Mouse (Mus musculus) brain, adult 2 months (tissue): ENCODE results near the gene Wdr26.

Experiments used
- DNase-seq: peaks from one replicate; pipeline ENCODE4 v3.0.0; 2011; ENCODE audit warnings: low read depth, low spot score

The Wdr26 gene

DNA sequence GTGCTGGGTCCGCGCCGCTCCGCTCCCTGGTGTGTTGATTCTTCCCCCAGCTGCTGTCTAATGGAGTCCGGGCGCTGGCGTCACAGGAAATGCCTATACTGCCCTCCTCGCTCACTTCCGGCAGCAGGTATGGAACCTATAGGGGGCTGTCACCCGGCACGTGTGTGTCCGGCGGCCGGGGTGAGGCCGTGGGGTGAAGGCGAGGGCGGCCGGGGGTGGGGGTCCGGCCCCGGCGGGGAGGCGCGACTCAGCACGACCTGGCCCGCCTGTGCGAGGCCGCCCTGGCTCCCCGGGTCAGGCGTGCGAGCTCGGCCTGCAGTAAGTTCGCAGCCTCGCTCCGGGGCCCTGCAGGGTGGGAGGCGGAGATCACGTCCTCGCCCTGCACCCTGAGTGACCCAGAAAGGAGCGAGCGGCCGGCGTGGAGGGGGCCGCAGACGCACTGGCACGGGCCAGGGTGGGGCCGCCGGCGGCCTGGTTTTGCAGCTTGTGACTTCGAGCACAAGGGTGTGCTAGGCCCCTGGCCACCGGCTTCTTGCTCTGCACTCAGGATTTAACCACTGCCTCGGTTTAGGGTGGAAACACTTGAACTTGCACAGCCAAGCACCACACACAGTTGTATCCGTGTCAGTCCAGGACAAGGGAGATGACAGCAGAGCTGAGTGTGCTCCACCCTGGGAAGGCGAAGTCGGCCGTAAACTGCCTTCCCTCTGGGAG, at the start of gene Wdr26:
Wdr26 (minus strand) TSS at position 82 of the 714 bp plus-strand sequence.
- DNase-seq: peak; percentile 95

DNA sequence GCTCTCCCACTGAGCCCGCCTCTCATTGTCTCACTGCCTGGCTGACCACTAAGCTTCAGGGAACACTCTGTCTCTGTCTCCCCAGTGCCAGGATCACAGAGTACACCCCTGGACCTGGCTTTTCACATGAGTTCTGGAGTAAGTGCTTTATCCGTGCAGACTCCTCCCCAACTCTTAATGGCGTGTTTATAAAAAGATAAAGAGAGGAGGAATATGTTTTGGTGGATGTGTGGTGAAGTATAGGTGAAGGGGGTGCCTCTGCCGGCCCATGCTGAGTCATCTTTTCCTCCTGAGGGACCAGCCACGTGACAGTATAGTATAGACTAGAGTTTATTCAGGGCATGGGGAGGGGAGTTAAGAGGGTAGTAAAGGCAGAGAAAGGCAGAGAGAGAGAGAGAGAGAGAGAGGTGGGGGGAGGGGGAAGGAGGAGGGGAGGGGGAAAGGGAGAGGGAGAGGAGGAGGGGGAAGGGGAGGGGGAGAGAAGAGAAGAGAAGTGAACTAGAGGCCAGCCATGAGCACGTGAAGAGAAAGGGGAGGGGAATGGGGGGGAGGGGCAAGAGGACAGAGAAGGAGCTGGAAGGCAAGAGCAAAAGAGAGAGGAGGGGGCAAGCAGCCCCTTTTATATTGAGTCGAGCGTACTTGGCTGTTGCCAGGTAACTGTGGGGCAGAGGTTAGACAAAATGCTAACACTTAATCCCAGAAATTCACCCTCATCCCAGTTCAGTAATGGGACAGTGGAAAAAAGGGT, 49.3 kb upstream of the Wdr26 start:
- no peak for DNase-seq

DNA sequence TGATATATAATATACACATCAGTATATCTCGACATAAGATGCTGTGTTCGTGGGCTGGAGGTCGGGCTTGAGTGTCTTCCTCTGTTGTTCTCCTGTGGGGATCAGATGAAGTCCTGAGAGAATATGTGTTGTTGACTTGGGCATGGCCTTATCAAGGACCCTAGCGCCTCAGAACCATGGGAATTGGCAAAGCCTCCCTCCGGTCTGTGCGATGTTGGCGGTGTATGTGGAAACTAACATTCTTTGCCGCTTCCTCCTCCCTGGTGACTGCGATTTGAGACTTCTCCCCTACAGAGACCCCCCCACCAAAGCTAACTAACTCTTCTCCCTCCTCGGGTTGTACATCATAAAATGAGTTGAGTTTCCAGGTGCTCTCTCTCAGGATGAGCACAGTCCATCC, 48.6 kb upstream of the Wdr26 start:
- no peak for DNase-seq

DNA sequence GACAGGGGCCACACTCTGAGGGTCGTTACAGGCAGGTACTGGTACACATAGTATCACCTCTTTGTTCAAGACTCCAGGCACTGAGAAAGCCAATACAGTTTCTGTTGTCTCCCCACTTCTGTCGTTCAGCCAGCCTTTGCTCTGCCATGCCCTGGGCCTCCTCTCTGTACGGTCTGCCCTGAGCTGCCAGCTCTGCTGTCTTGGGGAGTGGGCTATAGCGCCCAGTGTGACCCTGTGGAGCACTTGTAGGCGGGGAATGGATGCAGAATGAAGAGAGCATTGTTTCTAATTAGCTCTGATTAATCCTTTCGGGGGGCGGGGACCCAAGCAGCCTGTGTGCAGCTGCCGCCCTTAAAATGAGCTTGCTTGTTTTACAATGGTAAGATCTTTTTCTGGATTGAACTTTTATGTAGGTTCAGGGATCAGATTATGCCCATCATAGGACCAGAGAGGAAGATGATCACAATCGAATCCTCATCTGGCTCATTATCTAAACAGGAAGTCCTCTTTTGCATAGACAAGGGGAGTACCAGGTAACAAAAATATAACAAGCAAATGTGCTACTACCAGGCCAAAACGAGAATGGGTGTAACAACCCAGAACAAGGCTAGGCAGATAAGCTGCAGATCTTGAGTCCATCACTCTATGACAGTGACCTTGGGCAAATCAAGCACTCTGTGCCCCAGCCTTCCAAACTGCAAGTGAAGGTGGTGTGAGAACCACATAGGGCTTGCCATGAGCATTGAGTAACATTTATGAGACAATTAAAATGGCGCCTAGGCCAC, 48.0 kb upstream of the Wdr26 start:
- no peak for DNase-seq

DNA sequence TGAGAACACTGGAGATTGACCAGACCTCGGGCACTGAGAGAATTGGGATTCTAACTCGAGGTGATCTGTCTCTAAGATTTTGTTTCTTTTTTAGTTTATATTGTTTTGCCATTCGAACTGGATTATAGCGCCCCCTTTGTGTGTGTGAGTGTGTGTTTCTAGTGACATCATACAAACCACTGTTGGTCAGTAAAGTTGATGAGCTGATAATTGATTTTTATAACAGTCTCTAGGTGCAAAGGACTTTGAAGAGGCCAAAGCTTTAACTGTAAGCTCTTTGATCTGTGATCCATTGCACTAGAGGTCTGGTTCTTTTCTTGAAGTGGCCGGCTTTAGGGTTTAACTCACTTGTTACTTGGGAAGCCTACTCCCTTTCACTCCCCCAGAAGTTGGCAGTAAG, 47.3 kb upstream of the Wdr26 start:
- no peak for DNase-seq

DNA sequence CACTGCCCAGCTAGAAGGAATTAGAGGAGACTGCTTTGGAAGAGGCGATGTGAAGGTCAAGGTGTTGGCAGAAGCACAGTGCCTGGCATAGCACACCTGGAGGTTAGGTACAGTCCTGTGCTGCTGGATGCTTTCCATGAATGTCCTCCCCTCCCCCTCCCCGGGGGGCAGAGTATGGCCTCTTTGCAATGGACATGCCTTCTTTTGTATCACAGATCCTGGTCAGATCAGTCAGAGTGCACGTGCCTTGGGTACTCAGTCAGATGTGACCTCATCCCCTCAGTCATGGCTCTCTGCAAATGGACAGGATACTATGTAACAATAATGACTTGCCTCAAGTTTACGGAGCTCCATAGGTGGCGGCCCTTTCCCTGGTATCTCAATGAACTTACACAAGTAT, 46.8 kb upstream of the Wdr26 start:
- no peak for DNase-seq

DNA sequence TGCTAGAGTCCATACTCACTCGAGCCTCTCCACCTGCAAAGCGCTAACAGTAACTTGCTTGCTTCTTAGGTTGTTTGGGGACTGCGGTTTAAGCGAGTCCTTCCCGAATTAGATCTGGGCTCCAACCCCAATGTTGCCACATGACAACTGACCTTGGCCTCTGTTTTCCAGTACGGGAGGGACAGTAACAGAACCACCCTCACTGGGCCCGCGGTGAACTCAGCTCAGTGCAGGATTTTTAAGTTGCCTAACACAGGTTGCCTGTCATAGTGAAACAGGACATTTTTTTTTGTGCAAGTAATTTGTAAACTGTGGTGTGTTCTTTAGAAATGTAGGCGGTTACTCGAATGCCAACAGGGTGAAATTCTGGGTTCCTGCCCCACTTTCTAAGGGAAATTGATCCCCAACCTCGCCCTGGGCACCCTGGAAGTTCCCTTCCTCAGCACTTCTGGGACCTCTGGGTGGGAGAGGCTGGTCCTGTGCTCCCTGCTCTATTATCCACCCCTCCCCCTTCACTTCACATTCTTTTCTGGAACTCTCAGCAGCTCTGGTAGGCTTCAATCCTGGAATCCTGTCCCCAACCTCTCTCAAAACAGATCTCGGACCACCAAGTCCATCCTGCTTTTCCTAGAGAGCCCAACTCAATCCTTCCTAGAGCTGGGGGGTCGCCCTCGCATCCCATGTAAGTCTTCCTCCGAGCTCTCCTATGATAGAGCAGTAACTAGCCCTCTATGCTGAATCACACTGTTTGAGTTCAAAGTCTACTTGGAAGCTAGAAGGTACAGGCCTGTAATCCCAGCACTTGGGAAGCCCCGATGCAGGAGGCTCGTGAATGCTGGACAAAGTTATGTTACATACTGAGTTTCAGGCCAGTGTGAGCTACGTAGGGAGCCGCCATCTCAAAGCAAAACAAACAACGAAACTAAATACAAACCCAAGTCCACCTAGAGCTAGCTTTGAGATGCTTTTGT, 46.1 kb upstream of the Wdr26 start:
- peak; percentile 9 for DNase-seq

DNA sequence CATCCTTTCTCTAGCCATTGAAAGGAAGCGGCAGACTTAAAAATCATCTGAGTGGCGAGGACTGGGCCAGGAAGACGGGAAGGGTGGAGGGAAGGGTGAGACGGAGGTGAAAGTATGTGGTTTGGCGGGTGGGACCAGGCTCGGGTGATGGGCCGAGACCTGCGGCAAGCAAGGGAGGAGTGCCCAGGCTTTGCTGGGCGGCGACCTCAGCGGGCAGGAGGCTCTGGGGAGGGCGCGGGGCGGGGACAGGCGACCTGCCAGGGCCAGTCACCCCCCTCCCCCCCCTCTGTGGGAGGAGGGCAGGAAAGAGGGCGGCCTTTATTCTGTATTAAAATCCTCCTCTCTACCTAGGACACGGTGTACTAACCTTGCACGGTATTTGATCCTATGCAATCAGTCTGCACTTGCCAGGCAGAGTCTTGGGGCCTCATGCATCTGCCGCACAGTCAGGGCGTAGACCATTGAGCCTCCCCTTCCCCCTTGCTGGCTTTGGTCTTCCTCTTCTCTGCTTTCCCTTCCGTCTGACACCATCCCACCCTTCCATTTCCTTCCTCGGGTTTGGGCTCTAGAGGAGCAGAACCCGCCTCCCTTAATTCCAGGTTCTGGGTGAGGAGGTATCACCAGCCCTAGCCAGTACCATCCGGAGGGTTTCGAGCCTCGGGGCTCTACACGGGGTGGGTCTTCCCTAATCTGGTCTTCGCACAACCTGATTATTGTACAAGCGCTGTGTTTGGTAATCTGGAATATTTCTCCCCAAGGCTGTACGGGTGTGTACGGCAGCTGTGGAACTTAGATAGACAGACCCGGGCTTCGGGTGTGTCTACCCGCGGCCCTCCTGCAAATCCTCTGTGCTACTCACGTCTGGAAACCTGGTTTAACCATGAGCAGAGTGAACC, 45.1 kb upstream of the Wdr26 start:
- DNase-seq: peak; percentile 26

DNA sequence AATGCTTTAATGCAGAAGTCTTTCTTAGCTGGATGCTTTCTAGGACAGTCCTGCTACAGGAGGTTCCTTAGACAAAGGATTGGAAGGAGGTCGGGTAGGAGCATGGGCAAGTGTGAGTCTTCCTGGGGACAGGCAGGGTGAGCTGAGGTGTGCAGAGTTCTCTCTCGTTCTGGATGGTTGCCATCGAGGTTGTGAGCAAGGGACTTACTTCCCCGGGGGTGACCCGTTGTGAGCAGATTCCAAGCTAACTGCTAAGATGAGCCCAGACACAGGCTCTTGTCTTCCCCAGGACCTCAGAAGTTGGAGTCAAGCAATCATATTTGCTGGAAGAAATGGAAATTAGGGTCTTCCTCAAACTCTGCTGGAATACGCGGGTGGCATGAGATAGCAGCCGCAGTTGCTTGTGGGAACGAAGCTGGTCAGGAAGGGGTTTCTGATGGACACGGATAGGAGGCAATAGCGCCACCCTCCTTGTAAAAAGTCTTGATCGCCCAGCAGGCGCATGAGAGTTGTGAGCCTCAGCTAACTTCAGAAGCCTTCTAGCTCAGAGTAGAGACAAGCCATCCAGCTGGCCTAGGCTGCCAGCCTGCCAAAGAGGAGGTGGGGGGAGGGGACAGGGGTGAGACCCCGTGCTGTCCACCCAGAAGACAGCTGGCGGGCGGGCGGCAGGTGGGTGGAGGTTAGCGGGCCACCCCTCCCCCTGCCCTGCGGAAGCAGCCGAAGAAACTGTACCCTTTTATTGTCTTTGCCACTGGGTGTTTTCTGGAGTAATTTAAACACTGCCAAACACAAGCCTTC, 44.3 kb upstream of the Wdr26 start:
- DNase-seq: peak; percentile 59

DNA sequence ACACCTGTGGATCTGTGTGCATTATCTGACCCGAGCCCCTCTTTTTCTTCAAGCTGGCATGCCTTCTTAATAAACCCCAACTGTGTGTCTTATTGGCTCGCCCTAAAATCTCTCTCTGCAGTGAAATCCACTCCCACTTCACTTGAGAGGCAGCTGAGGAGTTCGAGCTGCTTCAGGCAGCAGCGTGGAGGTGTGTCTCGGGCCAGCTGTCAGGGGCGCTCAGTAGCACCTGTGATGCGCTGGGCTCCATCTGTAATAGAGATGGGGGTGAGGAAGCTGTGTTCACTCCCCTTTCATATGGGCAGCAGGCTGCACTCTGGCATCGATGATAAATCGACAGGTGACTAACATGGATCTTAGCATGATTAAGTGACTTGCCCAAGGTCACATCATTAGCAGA, 43.6 kb upstream of the Wdr26 start:
- no peak for DNase-seq

DNA sequence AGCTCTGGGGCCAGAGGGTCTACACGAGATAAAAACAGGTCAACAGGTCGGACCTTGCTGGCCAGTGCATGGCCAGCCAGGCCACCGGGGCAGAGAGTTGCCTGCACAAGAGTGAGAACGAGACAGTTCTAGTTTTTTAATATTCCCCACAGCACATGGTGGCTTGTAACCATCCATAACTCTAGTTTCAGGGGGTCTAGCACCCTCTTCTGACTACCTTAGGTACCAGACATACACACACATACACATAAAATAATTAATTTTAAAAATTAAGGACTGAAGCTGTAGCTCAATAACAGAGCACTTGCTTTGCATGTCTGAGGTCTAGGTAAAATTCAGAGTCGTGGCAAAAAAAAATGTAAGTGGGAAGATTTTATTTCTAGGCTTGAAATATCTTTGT, 39.8 kb upstream of the Wdr26 start:
- DNase-seq: no peak

DNA sequence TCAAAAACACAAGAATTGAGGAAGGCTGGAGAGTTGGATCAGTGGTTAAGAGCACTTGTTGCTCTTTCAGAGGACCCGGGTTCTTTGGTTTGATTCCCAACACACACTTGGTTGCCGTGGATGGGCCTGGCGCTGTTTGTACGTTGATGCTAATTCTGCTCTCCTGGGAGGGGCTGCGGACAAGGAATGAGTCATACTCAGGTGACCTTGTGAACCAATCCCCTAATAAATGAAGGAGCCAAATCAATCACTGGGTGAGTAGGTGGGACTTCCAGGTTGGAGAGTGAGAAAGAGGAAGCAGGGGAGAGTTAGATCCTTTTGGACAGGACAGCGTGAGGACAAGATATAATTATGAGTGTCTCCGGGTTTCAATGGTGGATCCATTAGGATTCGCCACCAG, 39.2 kb upstream of the Wdr26 start:
- DNase-seq: no peak

DNA sequence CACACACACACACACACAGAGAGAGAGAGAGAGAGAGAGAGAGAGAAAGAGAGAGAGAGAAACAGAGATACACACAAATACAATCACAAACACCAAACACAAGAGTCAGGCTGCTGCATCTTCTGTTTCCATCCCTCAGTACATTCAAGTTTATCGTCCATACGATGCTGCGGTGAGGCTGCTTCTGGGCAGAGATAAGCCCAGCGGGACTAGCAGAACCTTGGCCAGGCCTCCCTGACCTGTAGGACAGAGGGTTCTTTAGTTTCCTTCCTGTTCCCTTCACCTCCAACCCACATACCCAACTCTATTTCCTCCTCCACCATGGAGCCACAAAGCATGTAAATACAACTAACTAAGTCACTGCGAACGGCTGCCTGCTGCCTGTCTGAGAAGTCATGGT, 37.7 kb upstream of the Wdr26 start:
- no peak for DNase-seq

DNA sequence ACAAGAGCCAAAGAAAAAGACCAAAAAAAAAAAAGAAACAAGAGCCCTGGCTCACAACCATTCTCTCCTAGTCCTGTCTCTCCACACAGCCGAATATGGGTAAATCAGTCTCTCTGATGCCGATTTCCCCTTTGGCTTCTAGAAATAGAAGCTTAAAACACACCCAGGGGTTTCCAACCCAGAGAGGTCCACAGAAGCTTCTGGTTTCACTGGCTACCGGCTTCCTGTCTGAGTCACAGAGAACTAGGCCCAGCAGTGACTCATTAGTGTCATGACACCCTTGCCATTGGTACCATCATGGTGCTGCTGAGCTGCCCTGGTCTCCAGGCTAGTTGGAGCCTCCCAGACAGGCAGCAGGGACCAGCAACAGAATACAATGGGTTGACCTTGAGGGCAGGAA, 35.4 kb upstream of the Wdr26 start:
- peak; percentile 42 for DNase-seq

DNA sequence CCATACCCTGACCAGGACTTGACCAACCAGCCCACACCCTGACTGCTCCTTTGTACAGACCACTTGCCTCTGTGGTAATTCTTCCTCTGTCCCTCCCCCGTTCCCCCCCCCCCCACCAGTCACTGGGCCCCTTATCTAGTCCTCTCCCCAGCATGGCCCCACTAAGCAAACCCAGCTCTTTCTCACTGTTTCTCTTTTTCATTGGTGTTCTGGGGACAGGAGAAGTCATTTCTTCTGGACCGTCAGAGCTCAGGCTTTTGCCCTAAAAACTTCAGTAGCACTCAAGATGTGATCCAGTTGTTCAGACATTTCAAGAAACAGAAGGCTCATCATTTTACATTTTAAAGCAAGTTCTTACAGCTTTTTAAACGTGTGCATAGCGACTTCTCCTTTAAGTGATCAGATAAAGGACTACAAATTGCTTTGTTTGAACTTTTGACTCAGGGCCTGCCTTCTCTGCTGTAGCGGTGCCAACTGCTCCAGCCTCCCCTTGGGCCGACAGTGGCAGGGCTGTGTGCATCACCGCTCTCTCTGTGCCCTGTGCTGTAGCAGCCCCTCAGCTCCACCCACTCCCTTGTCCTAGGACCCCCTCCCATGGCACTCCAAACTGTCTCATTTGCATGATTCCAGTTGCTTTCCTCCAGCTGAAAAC, 34.8 kb upstream of the Wdr26 start:
- DNase-seq: no peak

DNA sequence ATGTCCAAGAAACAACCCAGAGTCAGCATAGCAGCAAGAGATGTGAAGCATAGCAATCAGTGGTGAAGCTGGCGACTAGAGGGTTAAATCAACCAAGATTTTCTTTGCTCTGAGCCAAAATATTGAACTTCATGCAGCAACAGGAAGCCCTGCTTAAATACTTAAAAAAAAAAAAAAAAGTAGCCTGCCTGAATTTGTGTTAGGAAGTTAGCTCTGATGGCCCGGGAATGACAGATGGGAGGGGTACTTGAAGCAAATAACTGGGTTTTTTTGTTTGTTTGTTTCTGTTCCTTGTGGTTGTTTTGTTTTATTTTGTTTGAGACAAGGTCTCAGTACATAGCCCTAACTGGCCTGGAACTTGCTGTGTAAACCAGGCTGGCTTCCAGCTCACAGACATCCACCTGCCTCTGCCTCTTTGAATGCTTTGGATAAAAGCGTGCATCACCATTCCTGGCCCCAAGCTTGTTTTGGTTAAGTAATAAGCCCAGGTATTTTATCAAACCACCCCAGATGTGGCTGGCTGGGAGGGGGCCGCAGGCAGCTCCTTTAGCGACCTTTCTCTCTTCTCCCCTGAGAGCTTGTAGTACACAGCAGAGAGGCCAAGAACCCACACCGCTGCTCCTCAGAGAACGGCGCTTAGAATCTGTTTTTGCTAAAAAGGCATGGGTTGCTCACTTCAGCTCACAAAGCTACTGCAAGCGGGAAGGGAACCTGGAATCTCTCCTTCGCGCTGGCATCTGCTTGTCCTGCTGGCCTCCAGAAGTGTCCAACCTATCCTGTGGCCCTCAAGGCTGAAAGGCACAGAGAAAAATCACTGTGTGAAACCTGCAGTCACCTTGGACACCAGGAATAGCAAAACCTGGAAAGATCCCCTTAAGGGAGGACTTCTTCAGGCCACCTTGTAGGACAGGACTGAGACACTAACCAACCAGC, 34.0 kb upstream of the Wdr26 start:
- no peak for DNase-seq

DNA sequence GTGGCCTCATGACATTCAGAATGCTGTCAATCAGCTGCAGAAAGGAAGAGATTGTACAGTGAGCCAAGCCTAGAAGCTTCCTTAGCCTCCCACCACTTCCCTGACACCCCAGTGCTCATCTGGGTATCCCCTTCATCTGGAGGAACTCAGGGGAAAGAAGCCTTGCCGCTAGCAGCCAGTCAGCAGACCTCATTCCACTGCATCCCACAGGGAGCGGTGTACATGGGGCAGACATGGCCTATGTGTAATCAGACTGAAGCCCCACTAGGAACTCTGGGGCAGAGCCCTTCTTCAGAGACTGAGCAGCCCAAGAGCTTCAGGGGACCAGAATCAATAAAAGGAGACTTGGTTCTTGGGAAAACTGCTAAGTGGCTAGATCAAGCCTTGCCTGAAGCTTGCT, 33.3 kb upstream of the Wdr26 start:
- DNase-seq: no peak

DNA sequence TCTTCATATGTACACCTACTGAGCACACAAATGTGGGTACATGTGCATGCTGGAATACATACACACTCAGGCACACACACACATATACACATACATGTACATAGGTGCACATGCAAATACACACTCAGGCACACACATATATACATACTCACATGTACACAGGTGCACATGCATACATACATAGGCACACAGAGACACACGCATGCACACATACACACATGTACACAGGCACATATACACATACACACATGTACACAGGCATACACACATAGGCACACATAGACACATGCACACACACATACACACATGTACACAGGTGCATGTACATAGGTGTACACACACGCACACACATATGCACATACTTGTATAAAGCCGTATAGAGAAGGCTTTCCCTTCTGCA, 29.4 kb upstream of the Wdr26 start:
- no peak for DNase-seq
